Mouse (Mus musculus) olfactory bulb, adult 2 months (tissue): ENCODE measurements around the gene Nfe2.

ENCODE experiments used
- CTCF ChIP-seq: fragments of 200-500 bp; IDR thresholded peaks from 2 replicates; pipeline ENCODE4 v1.5.1; 2012; ENCODE audit warnings: low read depth, mild to moderate bottlenecking, low read length, moderate library complexity; ENCODE audit not compliant: insufficient read depth
- POLR2A ChIP-seq: fragments of 200-500 bp; IDR thresholded peaks from 2 replicates; pipeline ENCODE4 v1.6.1; 2012; ENCODE audit warnings: mild to moderate bottlenecking, low read depth, low read length, moderate library complexity; ENCODE audit not compliant: insufficient read depth

- TF ChIP-seq CTCF: no peak
- TF ChIP-seq POLR2A: no peak
Observed at GRCm38 (mm10) chr15:103253352-103253751, 4.9 kb downstream of the Nfe2 start.
